Mouse (Mus musculus) hindbrain, embryonic 14.5 days (tissue): Measurements from ENCODE around the gene Bst1. TPM values are rescaled to one million over a fixed set of nuclear protein-coding genes. Genes with fewer than 3 reads are reported as not detected.

Source experiments
- ATAC-seq: fragments of 200-750 bp; cut with Nextera tagmentation; 2 replicates; pipeline ENCODE4 v1.8.0; 2017; ENCODE audit warnings: moderate number of reproducible peaks, mild to moderate bottlenecking, moderate TSS enrichment, moderate library complexity; ENCODE audit not compliant: low FRiP score
- DNase-seq: peaks from one replicate; pipeline ENCODE4 v3.0.0-alpha.2; 2015; ENCODE audit warnings: low spot score
- H3K27ac ChIP-seq: fragments of 300-500 bp; sonication (generic); 2 replicates; pipeline ENCODE4 v1.5.1; 2014; ENCODE audit warnings: mild to moderate bottlenecking, moderate library complexity
- H3K27me3 ChIP-seq: fragments of 300-500 bp; sonication (generic); 2 replicates; pipeline ENCODE4 v1.6.1; 2014; ENCODE audit warnings: mild to moderate bottlenecking, low read length, mixed read lengths; ENCODE audit not compliant: control insufficient read depth, insufficient read depth
- H3K36me3 ChIP-seq: fragments of 300-500 bp; sonication (generic); replicated peaks from 2 replicates; pipeline ENCODE4 v1.6.1; 2014; ENCODE audit not compliant: control insufficient read depth, insufficient read depth
- H3K4me1 ChIP-seq: fragments of 300-500 bp; sonication (generic); replicated peaks from 2 replicates; pipeline ENCODE4 v1.6.1; 2014; ENCODE audit warnings: antibody characterized with exemption, low read length, mixed read lengths; ENCODE audit not compliant: control insufficient read depth, insufficient read depth
- H3K4me2 ChIP-seq: fragments of 300-500 bp; sonication (generic); replicated peaks from 2 replicates; pipeline ENCODE4 v1.6.1; 2014; ENCODE audit warnings: mild to moderate bottlenecking, moderate library complexity
- H3K4me3 ChIP-seq: fragments of 300-500 bp; sonication (generic); replicated peaks from 2 replicates; pipeline ENCODE4 v1.5.1; 2014; ENCODE audit warnings: mild to moderate bottlenecking, low read length
- H3K9ac ChIP-seq: fragments of 300-500 bp; sonication (generic); 2 replicates; pipeline ENCODE4 v1.6.1; 2014
- H3K9me3 ChIP-seq: fragments of 300-500 bp; sonication (generic); 2 replicates; pipeline ENCODE4 v1.6.1; 2016; ENCODE audit warnings: low read length; ENCODE audit not compliant: control insufficient read depth
- WGBS: fragments of 180-500 bp; shearing (Covaris S2); extraction: QIAGEN DNeasy Blood & Tissue Kit; methylation state at CpG from one replicate; pipeline ENCODE4 v1.1.7; 2014; 5-methylcytosine and 5-hydroxymethylcytosine counted together
- polyA plus RNA-seq: library from polyadenylated mRNA; unstranded; fragments of >200 nt; fragmentation: Nextera tagmentation; extraction: Ambion mirVana; gene quantifications from 2 replicates; pipeline ENCODE4 v1.2.1, GENCODE M21; 2014

Bst1 gene
- polyA plus RNA-seq, 1 experiment from 2014 or later = not detected

DNA sequence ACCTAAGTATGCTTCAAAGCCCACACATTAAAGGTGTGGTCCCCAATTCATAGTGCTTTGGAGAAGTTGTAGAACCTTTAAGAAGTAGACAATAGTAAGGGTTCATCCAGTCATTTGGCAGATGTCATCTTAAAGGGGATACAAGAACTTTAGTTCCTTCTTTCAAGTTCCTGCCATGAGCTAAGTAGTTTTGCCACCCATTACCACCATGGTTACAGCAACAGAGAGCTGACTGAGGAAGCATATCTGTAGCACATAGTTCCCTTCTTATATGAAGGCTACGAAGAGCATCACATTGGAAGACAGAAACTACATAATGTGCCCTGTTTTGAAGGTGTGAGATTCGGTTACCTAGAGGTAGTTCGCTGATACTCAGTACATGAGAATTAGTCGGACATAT is 32.1 kb upstream of the Bst1 start:
- Histone ChIP-seq H3K9me3 (no peaks in the 10 kb centered on the region), H3K9ac (no peak overlapping the region), H3K27me3 (no peaks in the 10 kb centered on the region), H3K4me1 (peaks cover 8% of the 10 kb centered on the region), H3K4me3 (no peak overlapping the region), H3K27ac (no peak overlapping the region), H3K4me2 (no peak overlapping the region), H3K36me3 (no peaks in the 10 kb centered on the region)
- WGBS = 96% methylated on average over 4 of the region's 4 CpGs
- DNase-seq (no peak), ATAC-seq (no peak)

- Histone ChIP-seq H3K27me3 (no peaks in the 10 kb centered on the region), H3K36me3 (no peaks in the 10 kb centered on the region), H3K9ac (no peak overlapping the region), H3K4me3 (no peak overlapping the region), H3K4me2 (no peak overlapping the region), H3K4me1 (no peaks in the 10 kb centered on the region), H3K27ac (no peak overlapping the region), H3K9me3 (no peaks in the 10 kb centered on the region)
- ATAC-seq (no peak), DNase-seq (no peak)
- WGBS = 78% methylated on average over 9 of the region's 9 CpGs
Measured at GRCm38 (mm10) chr5:43787976-43788752, 30.5 kb upstream of the Bst1 start.

DNA sequence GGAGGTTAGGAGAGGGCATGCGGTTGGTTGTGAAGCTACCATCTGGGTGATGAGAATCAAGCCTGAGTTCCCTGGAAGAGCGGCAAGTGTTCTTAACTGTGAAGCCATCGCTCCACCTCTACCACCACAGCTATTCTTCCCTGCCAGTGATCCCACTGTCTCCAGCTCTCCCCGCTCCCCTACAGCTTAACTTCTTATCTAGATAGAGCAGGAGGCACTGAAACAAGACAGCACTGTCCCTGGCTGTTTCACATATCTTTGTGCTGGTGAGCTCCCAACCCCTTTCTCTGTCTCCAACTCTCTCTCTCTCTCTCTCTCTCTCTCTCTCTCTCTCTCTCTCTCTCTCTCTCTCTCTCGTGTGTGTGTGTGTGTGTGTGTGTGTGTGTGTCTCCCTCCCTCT is 26.3 kb upstream of the Bst1 start:
- Histone ChIP-seq H3K4me3 (no peak overlapping the region), H3K36me3 (no peaks in the 10 kb centered on the region), H3K9ac (no peak overlapping the region), H3K4me1 (no peaks in the 10 kb centered on the region), H3K4me2 (no peak overlapping the region), H3K27ac (no peak overlapping the region), H3K9me3 (no peaks in the 10 kb centered on the region), H3K27me3 (no peaks in the 10 kb centered on the region)
- no peak for ATAC-seq
- WGBS = 83% methylated on average over 5 of the region's 5 CpGs
- no peak for DNase-seq

GRCm38 (mm10) chr5:43799530-43799929 is 19.2 kb upstream of the Bst1 start:
- WGBS = 90% methylated on average over 5 of the region's 5 CpGs
- ATAC-seq = no peak

DNA sequence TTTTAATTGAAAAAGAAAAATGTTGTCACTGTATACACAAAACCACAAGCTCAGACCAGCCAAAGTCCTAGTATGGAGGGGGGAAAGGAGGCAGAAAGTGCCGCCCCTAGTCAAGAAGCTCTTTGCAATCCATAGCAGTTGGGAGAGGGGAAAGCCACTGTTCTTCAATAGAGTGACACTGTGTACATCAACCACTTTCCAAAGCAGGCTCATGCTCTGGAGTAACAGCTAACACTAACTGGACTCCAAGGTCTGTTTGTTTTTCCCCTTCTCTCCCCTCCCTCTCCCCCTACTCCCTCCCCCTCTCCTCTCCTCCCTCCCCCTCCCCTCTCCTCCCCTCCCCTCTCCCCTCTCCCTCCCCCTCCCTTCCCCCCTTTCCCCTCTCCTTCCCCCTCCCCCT is 18.0 kb upstream of the Bst1 start:
- no peaks in the 10 kb centered on the region for H3K9me3 ChIP-seq
- no peak overlapping the region for H3K9ac ChIP-seq
- H3K27me3 ChIP-seq = no peaks in the 10 kb centered on the region
- no peak overlapping the region for H3K4me2 ChIP-seq
- no peak overlapping the region for H3K27ac ChIP-seq
- DNase-seq = no peak
- 88% methylated on average over 1 of the region's 1 CpGs for WGBS
- H3K36me3 ChIP-seq = no peaks in the 10 kb centered on the region
- no peak for ATAC-seq
- no peak overlapping the region for H3K4me3 ChIP-seq
- H3K4me1 ChIP-seq = no peaks in the 10 kb centered on the region

More at GRCm38 (mm10) chr5:43799530-43799929, 19.2 kb upstream of the Bst1 start:
- DNase-seq = no peak
- Histone ChIP-seq H3K9me3 (no peaks in the 10 kb centered on the region), H3K9ac (no peak overlapping the region), H3K4me3 (no peak overlapping the region), H3K36me3 (no peaks in the 10 kb centered on the region), H3K27ac (no peak overlapping the region), H3K4me2 (no peak overlapping the region), H3K4me1 (no peaks in the 10 kb centered on the region), H3K27me3 (no peaks in the 10 kb centered on the region)

DNA sequence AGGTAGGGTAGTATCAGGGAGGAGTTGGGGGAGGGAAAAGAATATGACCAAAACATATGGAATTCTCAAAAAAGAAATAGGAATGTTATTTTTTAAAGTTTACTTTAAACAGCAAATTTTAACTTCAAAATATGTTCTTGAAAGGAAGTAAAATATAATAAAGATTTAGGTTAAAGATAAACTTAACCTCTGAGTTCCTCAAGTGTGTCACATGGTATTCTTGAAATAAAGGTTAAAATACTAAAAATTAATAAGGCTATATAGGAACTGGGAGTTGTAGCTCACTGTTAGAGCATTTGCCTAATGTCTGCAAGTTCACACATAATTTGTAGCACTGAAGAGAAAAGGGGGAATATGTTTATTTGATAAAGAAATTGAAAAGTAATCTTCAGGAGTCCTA is 17.4 kb upstream of the Bst1 start:
- Histone ChIP-seq H3K9me3 (no peaks in the 10 kb centered on the region), H3K9ac (no peak overlapping the region), H3K4me1 (no peaks in the 10 kb centered on the region), H3K36me3 (no peaks in the 10 kb centered on the region), H3K27ac (no peak overlapping the region), H3K27me3 (no peaks in the 10 kb centered on the region), H3K4me2 (no peak overlapping the region), H3K4me3 (no peak overlapping the region)
- ATAC-seq (no peak), DNase-seq (no peak)

DNA sequence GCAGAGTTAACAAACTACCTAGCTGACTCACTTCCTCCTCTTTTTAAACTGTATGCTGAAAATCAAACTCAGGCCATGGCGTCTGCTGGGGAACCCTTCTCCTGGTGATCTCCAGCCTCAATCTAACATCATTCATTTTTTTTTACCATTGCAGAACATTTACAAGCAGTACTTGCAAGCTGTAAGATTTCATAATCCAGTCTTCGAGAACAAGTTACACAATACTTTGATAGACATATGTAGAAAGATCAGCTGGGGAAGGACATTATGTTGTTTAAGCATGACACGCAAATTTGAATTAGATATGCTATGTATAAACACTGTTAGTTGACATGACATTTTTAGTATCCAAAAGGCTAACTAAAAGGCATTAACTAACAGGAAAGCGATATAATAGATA is 16.9 kb upstream of the Bst1 start:
- H3K4me1 ChIP-seq = no peaks in the 10 kb centered on the region
- H3K27ac ChIP-seq = no peak overlapping the region
- no peak overlapping the region for H3K4me2 ChIP-seq
- WGBS = 96% methylated on average over 4 of the region's 4 CpGs
- DNase-seq = no peak
- H3K4me3 ChIP-seq = no peak overlapping the region
- H3K9me3 ChIP-seq = no peaks in the 10 kb centered on the region
- H3K27me3 ChIP-seq = no peaks in the 10 kb centered on the region
- no peak for ATAC-seq
- H3K9ac ChIP-seq = no peak overlapping the region
- no peaks in the 10 kb centered on the region for H3K36me3 ChIP-seq

DNA sequence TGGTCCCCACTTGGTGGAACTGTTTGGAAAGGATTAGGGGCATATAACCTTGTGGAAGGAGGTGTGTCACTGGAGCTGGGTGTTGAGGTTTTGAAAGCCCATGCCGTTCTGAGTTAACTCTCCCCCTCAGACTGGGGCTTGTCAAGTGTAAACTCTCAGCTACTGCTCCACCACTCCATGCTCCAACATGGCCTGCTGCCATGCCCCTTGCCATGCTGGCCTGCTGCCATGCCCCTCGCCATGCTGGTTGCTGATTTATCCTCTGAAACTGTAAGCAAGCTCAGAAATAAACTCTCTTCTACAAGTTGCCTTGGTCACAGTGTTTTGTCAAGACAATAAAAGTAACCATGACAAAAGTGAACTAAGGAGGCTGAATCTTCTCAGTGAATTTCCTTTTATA is 13.3 kb upstream of the Bst1 start:
- Histone ChIP-seq H3K27me3 (no peaks in the 10 kb centered on the region), H3K9ac (no peak overlapping the region), H3K4me2 (no peak overlapping the region), H3K36me3 (no peaks in the 10 kb centered on the region), H3K9me3 (no peaks in the 10 kb centered on the region), H3K4me3 (no peak overlapping the region), H3K27ac (no peak overlapping the region), H3K4me1 (0 out of 2 replicates have a peak, but pooled peaks cover 3% of the 10 kb centered on the region)
- no peak for ATAC-seq
- WGBS = 78% methylated on average over 2 of the region's 2 CpGs
- DNase-seq = no peak

DNA sequence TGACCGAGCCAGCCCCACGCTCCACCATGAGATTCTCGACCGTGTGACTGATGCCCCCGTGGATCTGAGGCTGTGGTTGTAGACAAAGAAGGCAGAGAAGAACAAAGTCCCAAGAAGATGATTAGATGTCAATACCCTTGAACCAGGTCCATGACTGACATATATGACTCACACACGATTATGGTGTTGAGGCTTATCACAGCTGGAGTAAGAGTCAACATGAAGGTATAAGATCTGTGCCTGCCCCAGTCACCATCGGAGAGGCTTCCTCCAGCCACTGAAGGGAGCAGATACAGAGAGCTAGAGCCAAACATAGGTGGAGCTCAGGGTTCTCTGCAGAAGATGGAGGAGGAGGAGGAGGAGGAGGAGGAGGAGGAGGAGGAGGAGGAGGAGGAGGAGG is 12.3 kb upstream of the Bst1 start:
- DNase-seq = no peak
- 92% methylated on average over 7 of the region's 7 CpGs for WGBS
- ATAC-seq = no peak; the same call in 1 of the 2 replicates
- no peak overlapping the region for H3K4me2 ChIP-seq
- no peak overlapping the region for H3K27ac ChIP-seq
- 0 out of 2 replicates have a peak, but pooled peaks cover 3% of the 10 kb centered on the region for H3K4me1 ChIP-seq
- H3K36me3 ChIP-seq = no peaks in the 10 kb centered on the region
- H3K4me3 ChIP-seq = no peak overlapping the region
- H3K9ac ChIP-seq = no peak overlapping the region
- no peaks in the 10 kb centered on the region for H3K9me3 ChIP-seq
- H3K27me3 ChIP-seq = no peaks in the 10 kb centered on the region

GRCm38 (mm10) chr5:43806914-43807313 is 11.8 kb upstream of the Bst1 start:
- Histone ChIP-seq H3K9ac (no peak overlapping the region), H3K4me1 (0 out of 2 replicates have a peak, but pooled peaks cover 3% of the 10 kb centered on the region), H3K4me2 (no peak overlapping the region), H3K36me3 (no peaks in the 10 kb centered on the region), H3K9me3 (no peaks in the 10 kb centered on the region), H3K4me3 (no peak overlapping the region), H3K27ac (no peak overlapping the region), H3K27me3 (no peaks in the 10 kb centered on the region)
- WGBS = 71% methylated on average over 4 of the region's 4 CpGs
- DNase-seq (no peak), ATAC-seq (no peak)
